In the genomic region with DNA sequence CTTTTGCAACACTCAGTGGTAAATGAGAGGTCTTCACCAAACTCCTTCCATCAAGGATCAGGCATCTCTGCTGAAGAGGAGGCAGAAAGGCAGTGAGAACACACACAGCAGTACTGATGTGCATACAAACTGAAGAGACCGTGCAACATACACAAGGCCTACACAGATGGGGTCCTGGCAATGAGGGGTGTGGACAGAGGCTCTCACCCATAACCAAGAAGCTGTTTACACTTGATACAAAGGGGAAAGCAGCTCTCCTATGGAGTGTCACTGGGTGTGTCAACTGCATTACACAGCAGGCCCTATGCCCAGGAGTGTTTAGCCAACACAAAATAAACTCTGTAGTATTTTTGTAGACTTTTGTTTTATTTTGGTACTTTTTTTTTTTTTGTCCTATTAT, we compare ENCODE assay signal across 23 mouse cellular contexts. TPM values are rescaled to one million over a fixed set of nuclear protein-coding genes. Genes with fewer than 3 reads are reported as not detected.
DNase-seq lines count a peak whose midpoint lies in the region; ATAC-seq and TF ChIP-seq lines count a peak whose summit lies in the region.
"Had no signal": no experiment of that assay in that cellular context is flagged by ENCODE, and none has a peak within 500 bp of the region (broad histone marks: within the 10 kb centered on the region; RNA-seq: fewer than 3 reads in every experiment).

No protein-coding gene starts in this region.

- DNase-seq in heart, adult 11 months: peak; percentile 62
- DNase-seq in R1 (ENCODE audit: low read depth, low spot score): peak; percentile 24
- DNase-seq in liver, embryonic 13.5 days: no peak
- no peak for DNase-seq in lung, postnatal 14 days
- no peak for DNase-seq in lung, adult 2 months
- DNase-seq: adrenal gland, postnatal 10 days; adrenal gland, postnatal 36 days; cerebellum, adult 18-20 months; cerebellum, adult 9-10 months; cerebellum, postnatal 14 days; gastrocnemius, postnatal 10 days; gastrocnemius, postnatal 36 days; heart, postnatal 10 days; heart, postnatal 36 days had no signal

- no peak for TF ChIP-seq POLR2A in lung, adult 2 months (IDR thresholded peaks at IDR 0.05; ENCODE audit: borderline replicate concordance, extremely low read depth, low read depth, low read length)

- no peaks in the 10 kb centered on the region for H3K9me3 ChIP-seq in heart, embryonic 12.5 days (replicated peaks)
- no peaks in the 10 kb centered on the region for H3K9me3 ChIP-seq in liver, embryonic 13.5 days (replicated peaks)
- H3K9me3 ChIP-seq: forebrain, embryonic 10.5 days; forebrain, embryonic 13.5 days; heart, embryonic 15.5 days; hindbrain, embryonic 10.5 days; hindbrain, embryonic 13.5 days had no signal

- H3K27me3 ChIP-seq in heart, embryonic 12.5 days (replicated peaks): no peaks in the 10 kb centered on the region
- H3K27me3 ChIP-seq in liver, embryonic 13.5 days: no peaks in the 10 kb centered on the region
- H3K27me3 ChIP-seq: forebrain, embryonic 13.5 days; heart, embryonic 15.5 days; hindbrain, embryonic 13.5 days had no signal

- peaks cover 3% of the 10 kb centered on the region; the same call in 1 of the 2 replicates for H3K36me3 ChIP-seq in heart, embryonic 12.5 days
- H3K36me3 ChIP-seq in liver, embryonic 13.5 days: 0 out of 2 replicates have a peak, but pooled peaks cover 3% of the 10 kb centered on the region
- H3K36me3 ChIP-seq: forebrain, embryonic 10.5 days; heart, embryonic 15.5 days; hindbrain, embryonic 10.5 days; hindbrain, embryonic 13.5 days had no signal

- no peak overlapping the region for H3K9ac ChIP-seq in heart, embryonic 12.5 days
- H3K9ac ChIP-seq in liver, embryonic 13.5 days: 0 out of 2 replicates have a peak overlapping the region, but pooled peaks have one; percentile 19
- H3K9ac ChIP-seq: forebrain, embryonic 13.5 days; heart, embryonic 15.5 days; hindbrain, embryonic 13.5 days had no signal

- H3K27ac ChIP-seq in heart, embryonic 12.5 days (ENCODE audit: poor library complexity, severe bottlenecking): no peak overlapping the region
- peak overlapping the region; percentile 59 for H3K27ac ChIP-seq in liver, embryonic 13.5 days
- H3K27ac ChIP-seq: forebrain, embryonic 10.5 days; forebrain, embryonic 13.5 days; heart, embryonic 15.5 days; hindbrain, embryonic 10.5 days; hindbrain, embryonic 13.5 days had no signal

- no peak for ATAC-seq in heart, embryonic 12.5 days (ENCODE audit: insufficient number of reproducible peaks, low FRiP score)
- ATAC-seq in liver, embryonic 13.5 days (ENCODE audit: low read depth): peak; percentile 59
- ATAC-seq: forebrain, embryonic 13.5 days; forebrain, embryonic 16.5 days; hindbrain, embryonic 16.5 days had no signal

- H3K4me3 ChIP-seq in heart, embryonic 12.5 days: no peak overlapping the region
- H3K4me3 ChIP-seq in liver, embryonic 13.5 days (replicated peaks): no peak overlapping the region
- no peak overlapping the region for H3K4me3 ChIP-seq in lung, adult 2 months (replicated peaks; ENCODE audit: extremely low read depth, low read depth, low read length)
- H3K4me3 ChIP-seq: forebrain, embryonic 10.5 days; forebrain, embryonic 13.5 days; heart, embryonic 15.5 days; hindbrain, embryonic 10.5 days; hindbrain, embryonic 13.5 days had no signal

- no peak for TF ChIP-seq CTCF in lung, adult 2 months (IDR thresholded peaks at IDR 0.05; ENCODE audit: insufficient read depth, low read length)

- no peak overlapping the region for H3K4me2 ChIP-seq in heart, embryonic 12.5 days
- no peak overlapping the region for H3K4me2 ChIP-seq in liver, embryonic 13.5 days
- H3K4me2 ChIP-seq: forebrain, embryonic 13.5 days; heart, embryonic 11.5 days; heart, embryonic 15.5 days; hindbrain, embryonic 13.5 days had no signal

- 94% methylated on average over 1 of the region's 1 CpGs for WGBS in heart, embryonic 12.5 days
- WGBS in liver, embryonic 13.5 days (ENCODE audit: insufficient replicate concordance): 73% methylated on average over 1 of the region's 1 CpGs
- 89% methylated on average over 1 of the region's 1 CpGs for WGBS in lung, adult 2 months

- H3K4me1 ChIP-seq in heart, embryonic 12.5 days (replicated peaks): peaks cover 6% of the 10 kb centered on the region
- H3K4me1 ChIP-seq in liver, embryonic 13.5 days (replicated peaks): peaks cover 31% of the 10 kb centered on the region
- H3K4me1 ChIP-seq in lung, adult 2 months (ENCODE audit: control insufficient read depth, insufficient read depth, low read length): peaks cover 2% of the 10 kb centered on the region
- H3K4me1 ChIP-seq: forebrain, embryonic 10.5 days; forebrain, embryonic 13.5 days; heart, embryonic 15.5 days; hindbrain, embryonic 10.5 days; hindbrain, embryonic 13.5 days had no signal

RNA-seq across cellular contexts. Expression of gene Adk, which starts 59.1 kb away (rescaled TPM):
- polyA plus RNA-seq in heart, embryonic 12.5 days (2016; fragmentation: Nextera tagmentation; extraction: Ambion mirVana): 257 and 273 TPM in 2 replicates
- polyA plus RNA-seq in liver, embryonic 13.5 days (2015; fragmentation: Nextera tagmentation; extraction: Ambion mirVana): 181 and 214 TPM in 2 replicates
- polyA plus RNA-seq in lung, adult 2 months (2012; rRNA removed): 34.8 and 54.0 TPM in 2 replicates

RNA-seq across cellular contexts. Expression of gene Ap3m1, which starts 59.2 kb away (rescaled TPM):
- 71.5 and 75.4 TPM in 2 replicates for polyA plus RNA-seq in heart, embryonic 12.5 days (2016; fragmentation: Nextera tagmentation; extraction: Ambion mirVana)
- polyA plus RNA-seq in liver, embryonic 13.5 days (2015; fragmentation: Nextera tagmentation; extraction: Ambion mirVana): 37.0 and 44.6 TPM in 2 replicates
- 16.2 and 30.1 TPM in 2 replicates for polyA plus RNA-seq in lung, adult 2 months (2012; rRNA removed)

Comparison
In these comparisons a context has a peak if more than half of its experiments do, and no peak if none do; other contexts are left out.
1. DNase-seq: peak in heart, adult 11 months (single experiment) and R1 (single experiment); none in liver, embryonic 13.5 days (single experiment), lung, postnatal 14 days (single experiment) and lung, adult 2 months (single experiment).